Mouse (Mus musculus) midbrain, embryonic 14.5 days (tissue): ENCODE results near the gene Adh5. TPM values are rescaled to one million over a fixed set of nuclear protein-coding genes. Genes with fewer than 3 reads are reported as not detected.

Experiments used
- ATAC-seq: fragments of 200-750 bp; cut with Nextera tagmentation; 2 replicates; pipeline ENCODE4 v1.8.0; 2017; ENCODE audit warnings: moderate number of reproducible peaks, moderate library complexity; ENCODE audit not compliant: low FRiP score, low TSS enrichment
- DNase-seq: peaks from one replicate; pipeline ENCODE4 v3.0.0-alpha.2; 2015
- H3K27ac ChIP-seq: fragments of 300-500 bp; sonication (generic); replicated peaks from 2 replicates; pipeline ENCODE4 v1.5.1; 2014; ENCODE audit warnings: mild to moderate bottlenecking, low read depth, low read length, moderate library complexity
- H3K27me3 ChIP-seq: fragments of 300-500 bp; sonication (generic); 2 replicates; pipeline ENCODE4 v1.6.1; 2014; ENCODE audit warnings: low read length, control low read depth, mixed read lengths; ENCODE audit not compliant: control insufficient read depth, insufficient read depth
- H3K36me3 ChIP-seq: fragments of 300-500 bp; sonication (generic); 2 replicates; pipeline ENCODE4 v1.6.1; 2014; ENCODE audit warnings: low read length, control low read depth; ENCODE audit not compliant: control insufficient read depth, insufficient read depth
- H3K4me1 ChIP-seq: fragments of 300-500 bp; sonication (generic); 2 replicates; pipeline ENCODE4 v1.6.1; 2014; ENCODE audit warnings: mild to moderate bottlenecking, antibody characterized with exemption, low read length, control low read depth; ENCODE audit not compliant: control insufficient read depth, insufficient read depth
- H3K4me2 ChIP-seq: fragments of 300-500 bp; sonication (generic); 2 replicates; pipeline ENCODE4 v1.6.1; 2014; ENCODE audit warnings: mild to moderate bottlenecking, low read length, moderate library complexity
- H3K4me3 ChIP-seq: fragments of 300-500 bp; sonication (generic); replicated peaks from 2 replicates; pipeline ENCODE4 v1.5.1; 2014; ENCODE audit warnings: low read depth, low read length
- H3K9ac ChIP-seq: fragments of 300-500 bp; sonication (generic); replicated peaks from 2 replicates; pipeline ENCODE4 v1.6.1; 2014; ENCODE audit warnings: mild to moderate bottlenecking, low read length, moderate library complexity
- H3K9me3 ChIP-seq: fragments of 300-500 bp; sonication (generic); 2 replicates; pipeline ENCODE4 v1.6.1; 2016; ENCODE audit warnings: low read length, control low read depth, mixed read lengths; ENCODE audit not compliant: control insufficient read depth
- WGBS: fragments of 180-500 bp; shearing (Covaris S2); extraction: QIAGEN DNeasy Blood & Tissue Kit; methylation state at CpG from one replicate; pipeline ENCODE4 v1.1.7; 2014; 5-methylcytosine and 5-hydroxymethylcytosine counted together
- polyA plus RNA-seq: library from polyadenylated mRNA; unstranded; fragments of >200 nt; fragmentation: Nextera tagmentation; extraction: Ambion mirVana; gene quantifications from 2 replicates; pipeline ENCODE4 v1.2.1, GENCODE M21; 2014

Gene Adh5
- polyA plus RNA-seq, 1 experiment from 2014 or later = 238 TPM

- Histone ChIP-seq H3K36me3 (peaks cover 90% of the 10 kb centered on the region), H3K4me2 (no peak overlapping the region), H3K27me3 (no peaks in the 10 kb centered on the region), H3K9me3 (no peaks in the 10 kb centered on the region), H3K27ac (no peak overlapping the region), H3K4me3 (no peak overlapping the region), H3K9ac (no peak overlapping the region), H3K4me1 (no peaks in the 10 kb centered on the region)
- DNase-seq = no peak
- 0 out of 2 replicates have a peak, but pooled peaks have one; percentile 38 for ATAC-seq
- WGBS = 92% methylated on average over 10 of the region's 10 CpGs
Measured at GRCm38 (mm10) chr3:138452169-138452568, 9.3 kb downstream of the Adh5 start.

DNA sequence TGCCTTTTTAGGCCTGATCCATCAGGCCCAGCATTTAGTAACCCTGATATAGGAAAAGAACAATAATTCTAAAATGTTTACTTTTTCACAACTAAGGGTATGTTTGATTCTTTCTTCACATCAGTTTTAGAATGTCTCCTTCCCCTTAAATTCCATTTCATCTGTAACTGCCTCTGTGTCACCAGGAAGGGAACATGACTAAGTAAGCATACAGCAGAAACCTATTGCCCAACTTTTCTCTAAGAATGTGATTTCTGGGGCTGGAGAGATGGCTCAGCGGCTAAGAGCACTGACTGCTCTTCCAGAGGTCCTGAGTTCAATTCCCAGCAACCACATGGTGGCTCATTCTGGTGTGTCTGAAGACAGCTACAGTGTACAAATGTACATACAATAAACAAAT lies 11.3 kb downstream of the Adh5 start:
- Histone ChIP-seq H3K27ac (no peak overlapping the region), H3K27me3 (no peaks in the 10 kb centered on the region), H3K4me2 (no peak overlapping the region), H3K4me1 (no peaks in the 10 kb centered on the region), H3K9ac (no peak overlapping the region), H3K9me3 (no peaks in the 10 kb centered on the region), H3K4me3 (no peak overlapping the region), H3K36me3 (peaks cover 94% of the 10 kb centered on the region)
- 96% methylated on average over 1 of the region's 1 CpGs for WGBS
- DNase-seq (no peak), ATAC-seq (no peak)

DNA sequence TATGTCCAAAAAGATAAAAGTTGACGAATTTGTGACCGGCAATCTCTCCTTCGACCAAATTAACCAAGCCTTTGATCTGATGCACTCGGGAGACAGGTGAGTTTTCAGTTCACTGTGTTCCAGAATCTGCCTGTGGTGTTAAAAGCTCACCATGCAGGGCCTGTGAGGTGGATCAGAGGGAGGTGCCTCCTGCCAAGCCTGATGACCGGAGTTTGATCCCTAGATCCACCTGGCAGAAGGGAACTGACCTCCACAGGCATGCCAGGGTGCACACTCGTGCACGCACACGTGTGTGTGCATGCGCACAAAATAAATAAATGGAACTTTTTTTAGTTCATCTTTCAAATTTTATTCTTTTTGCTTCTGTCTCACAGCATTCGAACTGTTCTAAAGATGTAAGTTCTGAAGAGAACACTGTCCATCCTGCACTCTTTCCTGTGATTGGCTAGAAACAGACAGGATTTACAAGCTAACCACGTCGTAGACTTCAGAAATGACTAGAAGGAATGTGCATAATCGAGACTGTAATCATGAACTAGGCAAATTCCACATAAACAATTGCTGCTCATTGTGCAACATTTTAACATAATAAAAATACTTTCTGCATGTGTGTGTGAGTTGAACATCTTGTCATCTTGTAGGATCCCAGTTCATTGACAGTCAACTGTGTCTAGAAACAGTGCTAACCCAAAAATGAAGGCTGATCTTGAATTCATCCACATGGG lies 12.0 kb downstream of the Adh5 start:
- Histone ChIP-seq H3K27me3 (no peaks in the 10 kb centered on the region), H3K9me3 (no peaks in the 10 kb centered on the region), H3K4me1 (no peaks in the 10 kb centered on the region), H3K27ac (no peak overlapping the region), H3K4me3 (no peak overlapping the region), H3K36me3 (peaks cover 94% of the 10 kb centered on the region), H3K9ac (no peak overlapping the region), H3K4me2 (no peak overlapping the region)
- DNase-seq (no peak), ATAC-seq (no peak)
- WGBS = 93% methylated on average over 13 of the region's 13 CpGs

- no peak overlapping the region for H3K27ac ChIP-seq
- H3K4me2 ChIP-seq = no peak overlapping the region
- peaks cover 89% of the 10 kb centered on the region for H3K36me3 ChIP-seq
- no peak overlapping the region for H3K9ac ChIP-seq
- no peaks in the 10 kb centered on the region for H3K9me3 ChIP-seq
- no peak for DNase-seq
- no peak overlapping the region for H3K4me3 ChIP-seq
- no peak for ATAC-seq
- H3K4me1 ChIP-seq = no peaks in the 10 kb centered on the region
- WGBS = 95% methylated on average over 3 of the region's 3 CpGs
- H3K27me3 ChIP-seq = no peaks in the 10 kb centered on the region
Measured at GRCm38 (mm10) chr3:138458441-138458840, 15.5 kb downstream of the Adh5 start.

GRCm38 (mm10) chr3:138460260-138460659 lies 17.4 kb downstream of the Adh5 start:
- no peaks in the 10 kb centered on the region for H3K4me1 ChIP-seq
- peaks cover 84% of the 10 kb centered on the region for H3K36me3 ChIP-seq
- ATAC-seq (no peak), DNase-seq (peak; percentile 37)
- H3K27me3 ChIP-seq = no peaks in the 10 kb centered on the region
- no peak overlapping the region for H3K4me3 ChIP-seq
- H3K9ac ChIP-seq = no peak overlapping the region
- WGBS = 85% methylated on average over 13 of the region's 13 CpGs
- H3K4me2 ChIP-seq = no peak overlapping the region
- no peak overlapping the region for H3K27ac ChIP-seq
- no peaks in the 10 kb centered on the region for H3K9me3 ChIP-seq

- Histone ChIP-seq H3K4me1 (no peaks in the 10 kb centered on the region), H3K9ac (no peak overlapping the region), H3K4me3 (no peak overlapping the region), H3K27ac (no peak overlapping the region), H3K9me3 (no peaks in the 10 kb centered on the region), H3K4me2 (no peak overlapping the region), H3K27me3 (no peaks in the 10 kb centered on the region), H3K36me3 (peaks cover 82% of the 10 kb centered on the region)
- ATAC-seq = no peak
- WGBS = 77% methylated on average over 3 of the region's 3 CpGs
- no peak for DNase-seq
Measured at GRCm38 (mm10) chr3:138461832-138462231, 18.9 kb downstream of the Adh5 start.

DNA sequence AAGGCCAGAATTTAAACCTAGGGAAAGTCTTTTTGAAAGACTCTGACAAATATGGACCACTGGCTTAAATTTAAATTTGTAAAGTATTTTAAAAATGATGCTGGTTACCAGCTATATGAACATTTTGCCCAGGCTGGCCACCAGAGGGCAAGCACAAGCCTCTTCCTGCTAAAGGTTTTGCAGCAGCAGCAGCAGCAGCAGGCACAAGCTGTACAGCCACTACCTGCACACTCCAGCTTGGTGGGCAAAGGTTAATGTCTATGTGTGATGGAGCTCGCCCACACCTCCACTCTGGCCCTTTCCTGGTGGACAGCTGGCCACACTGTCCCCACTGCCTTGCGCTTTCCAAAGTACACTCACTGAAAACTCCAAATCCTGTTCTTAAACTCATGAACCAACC lies 20.2 kb downstream of the Adh5 start:
- H3K4me2 ChIP-seq = no peak overlapping the region
- H3K9me3 ChIP-seq = no peaks in the 10 kb centered on the region
- no peak overlapping the region for H3K9ac ChIP-seq
- no peaks in the 10 kb centered on the region for H3K4me1 ChIP-seq
- DNase-seq (peak; percentile 82), ATAC-seq (0 out of 2 replicates have a peak, but pooled peaks have one; percentile 50)
- H3K36me3 ChIP-seq = peaks cover 81% of the 10 kb centered on the region
- no peak overlapping the region for H3K27ac ChIP-seq
- WGBS = 87% methylated on average over 2 of the region's 2 CpGs
- H3K27me3 ChIP-seq = no peaks in the 10 kb centered on the region
- no peak overlapping the region for H3K4me3 ChIP-seq

GRCm38 (mm10) chr3:138463807-138464206 lies 20.9 kb downstream of the Adh5 start:
- no peak overlapping the region for H3K4me2 ChIP-seq
- ATAC-seq (no peak), DNase-seq (no peak)
- H3K4me1 ChIP-seq = no peaks in the 10 kb centered on the region
- WGBS = 92% methylated on average over 6 of the region's 6 CpGs
- H3K36me3 ChIP-seq = peaks cover 81% of the 10 kb centered on the region
- no peak overlapping the region for H3K4me3 ChIP-seq
- no peaks in the 10 kb centered on the region for H3K9me3 ChIP-seq
- H3K27ac ChIP-seq = no peak overlapping the region
- no peak overlapping the region for H3K9ac ChIP-seq
- H3K27me3 ChIP-seq = no peaks in the 10 kb centered on the region

GRCm38 (mm10) chr3:138464573-138465147 lies 21.8 kb downstream of the Adh5 start:
- DNase-seq (no peak), ATAC-seq (no peak)
- H3K9ac ChIP-seq = no peak overlapping the region
- no peak overlapping the region for H3K27ac ChIP-seq
- H3K9me3 ChIP-seq = no peaks in the 10 kb centered on the region
- H3K4me1 ChIP-seq = no peaks in the 10 kb centered on the region
- no peak overlapping the region for H3K4me3 ChIP-seq
- 86% methylated on average over 16 of the region's 16 CpGs for WGBS
- H3K36me3 ChIP-seq = peaks cover 82% of the 10 kb centered on the region
- H3K27me3 ChIP-seq = no peaks in the 10 kb centered on the region
- no peak overlapping the region for H3K4me2 ChIP-seq
